Mouse (Mus musculus) midbrain, embryonic 11.5 days (tissue): ENCODE data around the gene Eif3f. TPM values are rescaled to one million over a fixed set of nuclear protein-coding genes. Genes with fewer than 3 reads are reported as not detected.

Experiments
- ATAC-seq: fragments of 200-750 bp; cut with Nextera tagmentation; 2 replicates; pipeline ENCODE4 v1.8.0; 2017; ENCODE audit warnings: moderate TSS enrichment, moderate library complexity; ENCODE audit not compliant: low FRiP score
- DNase-seq: peaks from one replicate; pipeline ENCODE4 v3.0.0; 2015; ENCODE audit warnings: low spot score; ENCODE audit errors: missing footprints
- H3K27ac ChIP-seq: fragments of 300-500 bp; sonication (generic); 2 replicates; pipeline ENCODE4 v1.5.1; 2014; ENCODE audit warnings: low read depth, low read length
- H3K27me3 ChIP-seq: fragments of 300-500 bp; sonication (generic); 2 replicates; pipeline ENCODE4 v1.6.1; 2014; ENCODE audit warnings: mild to moderate bottlenecking, low read length, moderate library complexity, mixed read lengths; ENCODE audit not compliant: control insufficient read depth, insufficient read depth
- H3K36me3 ChIP-seq: fragments of 300-500 bp; sonication (generic); 2 replicates; pipeline ENCODE4 v1.6.1; 2014; ENCODE audit warnings: mild to moderate bottlenecking, low read length, moderate library complexity, mixed read lengths; ENCODE audit not compliant: control insufficient read depth, insufficient read depth
- H3K4me1 ChIP-seq: fragments of 300-500 bp; sonication (generic); 2 replicates; pipeline ENCODE4 v1.6.1; 2014; ENCODE audit warnings: low read length; ENCODE audit not compliant: control insufficient read depth, insufficient read depth
- H3K4me2 ChIP-seq: fragments of 300-500 bp; sonication (generic); 2 replicates; pipeline ENCODE4 v1.6.1; 2014; ENCODE audit warnings: mild to moderate bottlenecking, moderate library complexity
- H3K4me3 ChIP-seq: fragments of 300-500 bp; sonication (generic); 2 replicates; pipeline ENCODE4 v1.5.1; 2014; ENCODE audit warnings: low read depth, low read length
- H3K9ac ChIP-seq: fragments of 300-500 bp; sonication (generic); 2 replicates; pipeline ENCODE4 v1.6.1; 2014; ENCODE audit warnings: low read length
- H3K9me3 ChIP-seq: fragments of 300-500 bp; sonication (generic); 2 replicates; pipeline ENCODE4 v1.6.1; 2016; ENCODE audit warnings: low read length; ENCODE audit not compliant: control insufficient read depth
- WGBS: fragments of 180-500 bp; shearing (Covaris S2); extraction: QIAGEN DNeasy Blood & Tissue Kit; methylation state at CpG from one replicate; pipeline ENCODE4 v1.1.7; 2014; 5-methylcytosine and 5-hydroxymethylcytosine counted together
- polyA plus RNA-seq: library from polyadenylated mRNA; unstranded; fragments of >200 nt; fragmentation: Nextera tagmentation; extraction: Ambion mirVana; gene quantifications from 2 replicates; pipeline ENCODE4 v1.2.1, GENCODE M21; 2014

The Eif3f gene
- polyA plus RNA-seq, 1 experiment from 2014 or later, result 85.0 TPM

DNA sequence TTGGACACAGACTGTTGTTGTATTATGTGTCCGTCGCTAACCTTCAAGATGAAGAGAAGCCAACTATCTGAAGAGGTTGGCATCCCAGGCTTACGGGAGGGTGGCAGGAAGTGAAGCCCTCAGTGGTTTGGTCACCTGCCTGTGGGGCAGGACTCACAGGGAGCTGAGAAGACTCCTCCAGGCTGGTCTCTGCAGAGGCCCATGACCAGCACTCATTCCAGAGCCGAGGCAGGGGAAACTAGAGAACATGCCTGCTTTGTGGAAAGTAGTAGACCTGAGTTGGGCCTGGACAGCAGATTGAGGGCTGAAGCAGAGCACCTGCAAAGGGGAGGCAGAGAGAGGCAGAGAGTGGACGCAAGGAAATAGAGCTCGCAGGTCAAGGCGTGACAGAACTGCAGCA is 1.2 kb downstream of the Eif3f start:
- peak overlapping the region; percentile 99 for H3K4me3 ChIP-seq
- no peaks in the 10 kb centered on the region for H3K27me3 ChIP-seq
- H3K9ac ChIP-seq, result peak overlapping the region; percentile 97
- WGBS, result 88% methylated on average over 7 of the region's 7 CpGs
- peaks cover 21% of the 10 kb centered on the region for H3K36me3 ChIP-seq
- no peaks in the 10 kb centered on the region for H3K9me3 ChIP-seq
- peak overlapping the region; percentile 84 for H3K4me2 ChIP-seq
- DNase-seq (no peak), ATAC-seq (no peak)
- peaks cover 7% of the 10 kb centered on the region for H3K4me1 ChIP-seq
- H3K27ac ChIP-seq, result no peak overlapping the region

- peaks cover 7% of the 10 kb centered on the region for H3K4me1 ChIP-seq
- H3K36me3 ChIP-seq, result peaks cover 26% of the 10 kb centered on the region
- H3K9me3 ChIP-seq, result no peaks in the 10 kb centered on the region
- no peak overlapping the region for H3K4me2 ChIP-seq
- DNase-seq (no peak), ATAC-seq (no peak)
- no peak overlapping the region for H3K4me3 ChIP-seq
- 96% methylated on average over 4 of the region's 4 CpGs for WGBS
- H3K27me3 ChIP-seq, result no peaks in the 10 kb centered on the region
- H3K9ac ChIP-seq, result no peak overlapping the region
- no peak overlapping the region for H3K27ac ChIP-seq
These were observed 2.4 kb downstream of the Eif3f start for GRCm38 (mm10) chr7:108936591-108936990.

- 91% methylated on average over 9 of the region's 9 CpGs for WGBS
These were observed 7.2 kb downstream of the Eif3f start for GRCm38 (mm10) chr7:108941466-108941865.

GRCm38 (mm10) chr7:108944002-108944401 is 9.8 kb downstream of the Eif3f start:
- 2% methylated on average over 2 of the region's 2 CpGs for WGBS
- DNase-seq (peak; percentile 93), ATAC-seq (peak; percentile 63)
- no peaks in the 10 kb centered on the region for H3K4me1 ChIP-seq
- no peak overlapping the region for H3K4me3 ChIP-seq
- H3K4me2 ChIP-seq, result no peak overlapping the region
- H3K27ac ChIP-seq, result no peak overlapping the region
- peaks cover 18% of the 10 kb centered on the region for H3K36me3 ChIP-seq
- H3K27me3 ChIP-seq, result no peaks in the 10 kb centered on the region
- no peak overlapping the region for H3K9ac ChIP-seq
- H3K9me3 ChIP-seq, result no peaks in the 10 kb centered on the region

More at GRCm38 (mm10) chr7:108941466-108941865, 7.2 kb downstream of the Eif3f start:
- Histone ChIP-seq H3K4me1 (no peaks in the 10 kb centered on the region), H3K36me3 (peaks cover 30% of the 10 kb centered on the region), H3K4me3 (no peak overlapping the region), H3K9me3 (no peaks in the 10 kb centered on the region), H3K9ac (no peak overlapping the region), H3K4me2 (no peak overlapping the region), H3K27ac (no peak overlapping the region), H3K27me3 (no peaks in the 10 kb centered on the region)
- no peak for DNase-seq
- no peak for ATAC-seq

- Histone ChIP-seq H3K27ac (no peak overlapping the region), H3K36me3 (peaks cover 4% of the 10 kb centered on the region; the same call in 1 of the 2 replicates), H3K9me3 (no peaks in the 10 kb centered on the region), H3K27me3 (peaks cover 35% of the 10 kb centered on the region), H3K4me1 (peaks cover 3% of the 10 kb centered on the region; the same call in 1 of the 2 replicates), H3K9ac (no peak overlapping the region), H3K4me3 (no peak overlapping the region), H3K4me2 (no peak overlapping the region)
- no peak for ATAC-seq
- DNase-seq, result no peak
These were observed 14.4 kb downstream of the Eif3f start for GRCm38 (mm10) chr7:108948611-108949010.

DNA sequence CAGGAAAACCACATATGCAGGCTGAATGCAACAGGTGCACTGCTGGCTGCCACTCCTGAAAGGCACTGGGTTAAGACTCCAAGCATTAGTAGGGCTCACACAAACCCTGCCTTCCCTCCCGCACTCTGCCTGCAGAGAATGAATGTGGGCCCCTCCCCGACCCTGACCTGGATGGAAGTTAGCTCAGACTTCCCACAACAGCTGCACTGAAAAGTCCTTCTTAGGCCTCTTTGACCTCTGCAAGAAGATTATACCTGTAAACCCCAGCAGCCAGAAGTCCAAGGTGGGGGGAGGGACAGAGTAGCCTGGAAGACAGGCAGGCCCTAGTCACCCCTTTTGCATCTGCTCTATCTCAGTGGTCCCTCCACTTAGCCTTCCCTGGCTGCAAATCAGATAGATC is 15.1 kb downstream of the Eif3f start:
- H3K4me1 ChIP-seq, result peaks cover 3% of the 10 kb centered on the region; the same call in 1 of the 2 replicates
- 22% methylated on average over 2 of the region's 2 CpGs for WGBS
- H3K27ac ChIP-seq, result no peak overlapping the region
- no peak overlapping the region for H3K4me3 ChIP-seq
- DNase-seq (no peak), ATAC-seq (no peak)
- no peak overlapping the region for H3K4me2 ChIP-seq
- no peaks in the 10 kb centered on the region for H3K9me3 ChIP-seq
- H3K9ac ChIP-seq, result no peak overlapping the region
- H3K27me3 ChIP-seq, result peaks cover 35% of the 10 kb centered on the region
- H3K36me3 ChIP-seq, result peaks cover 4% of the 10 kb centered on the region; the same call in 1 of the 2 replicates

DNA sequence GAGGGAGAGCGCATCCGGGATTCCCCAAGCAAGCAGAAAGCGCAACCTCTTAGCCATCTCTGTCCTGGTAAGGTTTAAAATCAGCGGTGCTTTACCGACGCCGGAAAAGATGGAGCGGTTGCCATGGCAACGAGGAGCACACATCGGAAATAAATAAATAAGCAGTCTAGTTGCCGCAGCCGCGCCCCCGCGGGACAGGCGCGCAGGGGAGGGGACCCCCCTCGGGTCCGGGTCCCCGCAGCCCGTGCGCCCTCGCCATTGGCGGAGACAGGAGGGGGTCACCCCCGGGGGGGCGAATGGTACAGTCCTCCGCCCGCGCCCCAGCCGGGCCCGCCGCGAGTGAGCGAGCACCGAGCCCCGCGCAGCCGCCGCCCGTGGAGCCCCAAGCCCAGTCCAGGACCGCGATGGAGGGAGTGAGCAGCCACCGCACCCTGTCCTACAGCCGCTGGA is 16.1 kb downstream of the Eif3f start, which contains the start of gene Tub:
Tub (plus strand) TSS at position 27 of the 450 bp plus-strand sequence.
- ATAC-seq (peak; percentile 81), DNase-seq (peak; percentile 96)
- WGBS, result under 1% methylated on average over 43 of the region's 44 CpGs
- peaks cover 35% of the 10 kb centered on the region for H3K27me3 ChIP-seq
- H3K4me2 ChIP-seq, result peak within 1 kb of the TSS; percentile 99
- peaks cover 4% of the 10 kb centered on the region; the same call in 1 of the 2 replicates for H3K36me3 ChIP-seq
- H3K9me3 ChIP-seq, result no peaks in the 10 kb centered on the region
- H3K4me3 ChIP-seq, result peak within 1 kb of the TSS; percentile 52
- H3K27ac ChIP-seq, result no peak within 1 kb of the TSS
- peak within 1 kb of the TSS; percentile 51 for H3K9ac ChIP-seq
- H3K4me1 ChIP-seq, result peaks cover 3% of the 10 kb centered on the region; the same call in 1 of the 2 replicates

- DNase-seq (peak; percentile 96), ATAC-seq (peak; percentile 56)
- H3K9me3 ChIP-seq, result no peaks in the 10 kb centered on the region
- H3K4me2 ChIP-seq, result peak overlapping the region; percentile 99
- peak overlapping the region; percentile 52 for H3K4me3 ChIP-seq
- peak overlapping the region; percentile 51 for H3K9ac ChIP-seq
- WGBS, result 1% methylated on average over 52 of the region's 52 CpGs
- no peak overlapping the region for H3K27ac ChIP-seq
- H3K36me3 ChIP-seq, result no peaks in the 10 kb centered on the region; the same call in 1 of the 2 replicates
- peaks cover 35% of the 10 kb centered on the region for H3K27me3 ChIP-seq
- H3K4me1 ChIP-seq, result peaks cover 3% of the 10 kb centered on the region; the same call in 1 of the 2 replicates
These were observed 16.6 kb downstream of the Eif3f start for GRCm38 (mm10) chr7:108950762-108951331.

- Histone ChIP-seq H3K9me3 (no peaks in the 10 kb centered on the region), H3K4me1 (peaks cover 3% of the 10 kb centered on the region; the same call in 1 of the 2 replicates), H3K9ac (no peak overlapping the region), H3K27ac (no peak overlapping the region), H3K4me3 (no peak overlapping the region), H3K4me2 (no peak overlapping the region), H3K27me3 (peaks cover 35% of the 10 kb centered on the region), H3K36me3 (no peaks in the 10 kb centered on the region)
- no peak for ATAC-seq
- DNase-seq, result no peak
- 85% methylated on average over 6 of the region's 6 CpGs for WGBS
These were observed 18.6 kb downstream of the Eif3f start for GRCm38 (mm10) chr7:108952801-108953200.
